Mouse (Mus musculus) C2C12 (cell line): ENCODE results near the gene Vmn1r28. TPM values are rescaled to one million over a fixed set of nuclear protein-coding genes. Genes with fewer than 3 reads are reported as not detected.
"Not testable (repeated sequence)": the region's sequence is repeated elsewhere in the genome, so short reads cannot be mapped to it uniquely, and the experiment has no call there.

Source experiments
- H3K27me3 ChIP-seq: one replicate; pipeline ENCODE4 v1.6.1; 2011; ENCODE audit not compliant: control insufficient read depth, insufficient read depth, insufficient read length
- H3K36me3 ChIP-seq: one replicate; pipeline ENCODE4 v1.6.1; 2011; ENCODE audit not compliant: control insufficient read depth, insufficient read depth
- H3K4me3 ChIP-seq: one replicate; pipeline ENCODE4 v1.5.1; 2011; ENCODE audit warnings: mild to moderate bottlenecking, control low read depth; ENCODE audit not compliant: poor library complexity, insufficient read depth, severe bottlenecking
- H3K79me2 ChIP-seq: one replicate; pipeline ENCODE4 v1.6.1; 2011; ENCODE audit not compliant: control insufficient read depth, insufficient read depth
- H3K79me3 ChIP-seq: one replicate; pipeline ENCODE4 v1.6.1; 2011; ENCODE audit warnings: low read depth, control low read depth
- H3ac ChIP-seq: one replicate; pipeline ENCODE3; 2011; ENCODE audit warnings: low read depth; ENCODE audit not compliant: control insufficient read depth, insufficient read length
- CEBPB ChIP-seq: IDR thresholded peaks from one replicate; pipeline ENCODE4 v1.6.1; 2011; ENCODE audit warnings: low read depth, mild to moderate bottlenecking, control low read depth, moderate library complexity
- CTCF ChIP-seq: IDR thresholded peaks from one replicate; pipeline ENCODE4 v1.5.1; 2011; ENCODE audit not compliant: control insufficient read depth, insufficient read depth, insufficient read length
- FOSL1 ChIP-seq: IDR thresholded peaks from one replicate; pipeline ENCODE4 v1.8.0; 2011; ENCODE audit warnings: mild to moderate bottlenecking, low read length; ENCODE audit not compliant: poor library complexity, insufficient read depth, severe bottlenecking
- MAX ChIP-seq: IDR thresholded peaks from one replicate; pipeline ENCODE4 v1.6.1; 2011; ENCODE audit warnings: mild to moderate bottlenecking, control low read depth
- MYOD1 ChIP-seq: IDR thresholded peaks from one replicate; pipeline ENCODE4 v1.6.1; 2011; ENCODE audit warnings: low read depth; ENCODE audit not compliant: control insufficient read depth, insufficient read length
- MYOG ChIP-seq: IDR thresholded peaks from one replicate; pipeline ENCODE4 v1.6.1; 2011; ENCODE audit not compliant: control insufficient read depth, insufficient read length; ENCODE audit errors: extremely low read depth
- USF1 ChIP-seq: IDR thresholded peaks from one replicate; pipeline ENCODE4 v1.6.1; 2011; ENCODE audit warnings: low read depth, mild to moderate bottlenecking, control low read depth, moderate library complexity
- long read RNA-seq, 2 experiments: library from polyadenylated mRNA; unstranded; transcript quantifications; one replicate each; pipeline ENCODE4 v2.0.0; 2019 to 2020
- polyA plus RNA-seq: library from polyadenylated mRNA; unstranded; fragments of >200 nt; fragmentation: generic; extraction: Trizol; gene quantifications from one replicate; pipeline ENCODE4 v1.2.1, GENCODE M21; 2012; ENCODE audit warnings: missing spikeins

Vmn1r28 gene
- not detected for polyA plus RNA-seq
- long read RNA-seq, experiment 1: 0 reads
- long read RNA-seq, experiment 2: 0 reads

GRCm38 (mm10) chr6:58261737-58262136, at the start of gene Vmn1r28:
Vmn1r28 (plus strand) TSS chr6:58262037.
- Histone ChIP-seq H3ac (no peak within 1 kb of the TSS), H3K27me3 (no peaks in the 10 kb centered on the region), H3K79me2 (no peaks in the 10 kb centered on the region), H3K4me3 (no peak within 1 kb of the TSS), H3K36me3 (no peaks in the 10 kb centered on the region), H3K79me3 (no peaks in the 10 kb centered on the region)
- no peak for TF ChIP-seq CEBPB
- TF ChIP-seq CTCF: no peak
- no peak for TF ChIP-seq MYOG
- TF ChIP-seq FOSL1: no peak
- TF ChIP-seq USF1: no peak
- TF ChIP-seq MAX: no peak
- no peak for TF ChIP-seq MYOD1

- TF ChIP-seq MYOG (no peak), CEBPB (no peak), USF1 (no peak), MAX (no peak), FOSL1 (no peak), CTCF (no peak), MYOD1 (no peak)
- no peaks in the 10 kb centered on the region for H3K27me3 ChIP-seq
- no peaks in the 10 kb centered on the region for H3K79me2 ChIP-seq
- no peak overlapping the region for H3ac ChIP-seq
- no peak overlapping the region for H3K4me3 ChIP-seq
- H3K79me3 ChIP-seq: no peaks in the 10 kb centered on the region
- no peaks in the 10 kb centered on the region for H3K36me3 ChIP-seq
These were observed 45.7 kb upstream of the Vmn1r28 start for GRCm38 (mm10) chr6:58216119-58216518.

- H3K79me3 ChIP-seq: no peaks in the 10 kb centered on the region
- no peaks in the 10 kb centered on the region for H3K36me3 ChIP-seq
- TF ChIP-seq CEBPB (no peak), MYOG (no peak), MYOD1 (no peak), MAX (no peak), CTCF (no peak), USF1 (no peak)
- H3K4me3 ChIP-seq: no peak within 1 kb of the TSS
- no peak within 1 kb of the TSS for H3ac ChIP-seq
- H3K27me3 ChIP-seq: no peaks in the 10 kb centered on the region
- no peaks in the 10 kb centered on the region for H3K79me2 ChIP-seq
These were observed 43.1 kb upstream of the Vmn1r28 start, which contains the start of gene Vmn1r27 for GRCm38 (mm10) chr6:58218721-58219120. Vmn1r27 (minus strand) TSS chr6:58218821.

- not testable (repeated sequence) for H3K27me3 ChIP-seq, H3K79me3 ChIP-seq, H3K36me3 ChIP-seq, H3ac ChIP-seq, H3K4me3 ChIP-seq, H3K79me2 ChIP-seq
These were observed 17.8 kb downstream of the Vmn1r28 start for GRCm38 (mm10) chr6:58279661-58280060.

GRCm38 (mm10) chr6:58292201-58292600, 30.4 kb downstream of the Vmn1r28 start:
- H3K27me3 ChIP-seq: no peaks in the 10 kb centered on the region
- no peak overlapping the region for H3K4me3 ChIP-seq
- TF ChIP-seq MAX (no peak), CTCF (no peak), MYOG (no peak), USF1 (no peak), FOSL1 (no peak), MYOD1 (no peak), CEBPB (no peak)
- no peaks in the 10 kb centered on the region for H3K79me3 ChIP-seq
- no peaks in the 10 kb centered on the region for H3K79me2 ChIP-seq
- H3ac ChIP-seq: no peak overlapping the region
- H3K36me3 ChIP-seq: no peaks in the 10 kb centered on the region

GRCm38 (mm10) chr6:58298511-58298910, 36.7 kb downstream of the Vmn1r28 start:
- H3K27me3 ChIP-seq, H3K36me3 ChIP-seq, H3ac ChIP-seq, H3K79me2 ChIP-seq, H3K79me3 ChIP-seq, H3K4me3 ChIP-seq: not testable (repeated sequence)

GRCm38 (mm10) chr6:58301249-58301648, 39.4 kb downstream of the Vmn1r28 start, which contains the start of gene Vmn1r29:
Vmn1r29 (plus strand) TSS chr6:58301549.
- Histone ChIP-seq H3K79me2 (no peaks in the 10 kb centered on the region), H3K79me3 (no peaks in the 10 kb centered on the region), H3K36me3 (no peaks in the 10 kb centered on the region), H3K4me3 (no peak within 1 kb of the TSS), H3ac (no peak within 1 kb of the TSS), H3K27me3 (no peaks in the 10 kb centered on the region)
- no peak for TF ChIP-seq CEBPB
- TF ChIP-seq CTCF: no peak
- TF ChIP-seq MYOG: no peak
- no peak for TF ChIP-seq MYOD1
- no peak for TF ChIP-seq USF1
- TF ChIP-seq FOSL1: no peak
- no peak for TF ChIP-seq MAX

Other genes starting within 250 kb of the Vmn1r28 start
- gene Vmn1r26, start 246.9 kb upstream of the Vmn1r28 start, polyA plus RNA-seq: not detected
- gene Vmn1r27, start 43.2 kb upstream of the Vmn1r28 start, polyA plus RNA-seq: not detected
- not detected for gene Vmn1r29, start 39.5 kb downstream of the Vmn1r28 start, polyA plus RNA-seq
- not detected for gene Vmn1r30, start 181.3 kb downstream of the Vmn1r28 start, polyA plus RNA-seq
- not detected for gene Vmn1r31, start 213.3 kb downstream of the Vmn1r28 start, polyA plus RNA-seq